Mouse (Mus musculus): ENCODE measurements around the gene Kif27.

- TF ChIP-seq CTCF (IDR thresholded peaks at IDR 0.05; ENCODE audit: low read depth) (no peak), EP300 (IDR thresholded peaks at IDR 0.05; ENCODE audit: low read depth) (no peak)
Observed at GRCm38 (mm10) chr13:58385547-58385920, 26.6 kb upstream of the Kif27 start.

Data from liver, postnatal 0 days (tissue).